Mouse (Mus musculus) cortical plate, adult 2 months (tissue): ENCODE measurements around the gene Hypk.

ENCODE experiments used
- CTCF ChIP-seq: fragments of 200-500 bp; IDR thresholded peaks from 2 replicates; pipeline ENCODE4 v1.5.1; 2011; ENCODE audit warnings: mild to moderate bottlenecking, control low read depth, low read length; ENCODE audit not compliant: insufficient read depth; ENCODE audit errors: extremely low read depth
- POLR2A ChIP-seq: fragments of 200-500 bp; IDR thresholded peaks from 2 replicates; pipeline ENCODE4 v1.6.1; 2011; ENCODE audit warnings: mild to moderate bottlenecking, low read length, control low read depth; ENCODE audit not compliant: insufficient read depth; ENCODE audit errors: extremely low read depth

GRCm38 (mm10) chr2:121450093-121450492, 3.0 kb upstream of the Hypk start:
- TF ChIP-seq CTCF (no peak), POLR2A (no peak)
